Mouse (Mus musculus) brain, adult 10 weeks (tissue): Measurements from ENCODE around the gene Olfr1123. TPM values are rescaled to one million over a fixed set of nuclear protein-coding genes. Genes with fewer than 3 reads are reported as not detected.

Source experiments
- polyA plus RNA-seq: library from polyadenylated mRNA; stranded (reverse); fragments of 350-450 nt; fragmentation: Illumina TruSeq; extraction: RNeasy Lipid Tissue Mini Kit (QIAGEN cat#74804); gene quantifications from one replicate; pipeline ENCODE4 v1.2.3, GENCODE M21; 2015; ENCODE audit warnings: low read depth, low replicate concordance

The Olfr1123 gene
- polyA plus RNA-seq, result not detected

GRCm38 (mm10) chr2:87416335-87416734 is at the start of gene Olfr1123:
Gene Olfr1123, plus strand, starts transcription at chr2:87416635.

GRCm38 (mm10) chr2:87369595-87369994 is 46.8 kb upstream of the Olfr1123 start, which contains the start of gene Olfr1121:
Gene Olfr1121, plus strand, starts transcription at chr2:87369895.

GRCm38 (mm10) chr2:87385549-87385948 is 30.9 kb upstream of the Olfr1123 start, which contains the start of gene Olfr1122:
Gene Olfr1122, plus strand, starts transcription at chr2:87385849.

GRCm38 (mm10) chr2:87429975-87430374 is 13.5 kb downstream of the Olfr1123 start, which contains the start of gene Olfr1124:
Gene Olfr1124, plus strand, starts transcription at chr2:87430275.

GRCm38 (mm10) chr2:87453662-87454061 is 37.2 kb downstream of the Olfr1123 start, which contains the start of gene Olfr1126:
Gene Olfr1126, plus strand, starts transcription at chr2:87453962.

Other genes with a start within 250 kb of the Olfr1123 start
- not detected for gene Olfr1112, start 228.8 kb upstream of the Olfr1123 start, polyA plus RNA-seq
- gene Olfr1113, start 207.7 kb upstream of the Olfr1123 start, polyA plus RNA-seq, result not detected
- gene Olfr1115, start 168.6 kb upstream of the Olfr1123 start, polyA plus RNA-seq, result not detected
- gene Olfr1116, start 149.1 kb upstream of the Olfr1123 start, polyA plus RNA-seq, result not detected
- gene Olfr1118, start 109.1 kb upstream of the Olfr1123 start, polyA plus RNA-seq, result not detected
- gene Olfr1120, start 61.8 kb upstream of the Olfr1123 start, polyA plus RNA-seq, result not detected
- gene Olfr1121, start 46.7 kb upstream of the Olfr1123 start, polyA plus RNA-seq, result not detected
- not detected for gene Olfr1122, start 30.8 kb upstream of the Olfr1123 start, polyA plus RNA-seq
- gene Olfr1124, start 13.6 kb downstream of the Olfr1123 start, polyA plus RNA-seq, result not detected
- not detected for gene Olfr1126, start 37.3 kb downstream of the Olfr1123 start, polyA plus RNA-seq
- gene Pramel7, start 80.5 kb downstream of the Olfr1123 start, polyA plus RNA-seq, result not detected
- not detected for gene Pramel6, start 89.9 kb downstream of the Olfr1123 start, polyA plus RNA-seq
- not detected for gene Olfr153, start 115.2 kb downstream of the Olfr1123 start, polyA plus RNA-seq
- not detected for gene Olfr1128, start 128.9 kb downstream of the Olfr1123 start, polyA plus RNA-seq
- gene Olfr1129, start 157.3 kb downstream of the Olfr1123 start, polyA plus RNA-seq, result not detected
- not detected for gene Olfr1130, start 189.6 kb downstream of the Olfr1123 start, polyA plus RNA-seq
- gene Olfr1131, start 210.5 kb downstream of the Olfr1123 start, polyA plus RNA-seq, result not detected
- gene Olfr1132, start 220.9 kb downstream of the Olfr1123 start, polyA plus RNA-seq, result not detected
- gene Olfr1133, start 230.7 kb downstream of the Olfr1123 start, polyA plus RNA-seq, result not detected
- gene Olfr1134, start 241.8 kb downstream of the Olfr1123 start, polyA plus RNA-seq, result not detected